Mouse (Mus musculus) A20 (cell line): Measurements from ENCODE around the gene Scrn3.

Source experiments
- DNase-seq: peaks from one replicate; pipeline ENCODE4 v3.0.0-alpha.2; 2011; ENCODE audit warnings: low read depth, low spot score

Scrn3 gene

GRCm38 (mm10) chr2:73274119-73274920, 38.1 kb upstream of the Scrn3 start:
- DNase-seq, result peak; percentile 87

DNA sequence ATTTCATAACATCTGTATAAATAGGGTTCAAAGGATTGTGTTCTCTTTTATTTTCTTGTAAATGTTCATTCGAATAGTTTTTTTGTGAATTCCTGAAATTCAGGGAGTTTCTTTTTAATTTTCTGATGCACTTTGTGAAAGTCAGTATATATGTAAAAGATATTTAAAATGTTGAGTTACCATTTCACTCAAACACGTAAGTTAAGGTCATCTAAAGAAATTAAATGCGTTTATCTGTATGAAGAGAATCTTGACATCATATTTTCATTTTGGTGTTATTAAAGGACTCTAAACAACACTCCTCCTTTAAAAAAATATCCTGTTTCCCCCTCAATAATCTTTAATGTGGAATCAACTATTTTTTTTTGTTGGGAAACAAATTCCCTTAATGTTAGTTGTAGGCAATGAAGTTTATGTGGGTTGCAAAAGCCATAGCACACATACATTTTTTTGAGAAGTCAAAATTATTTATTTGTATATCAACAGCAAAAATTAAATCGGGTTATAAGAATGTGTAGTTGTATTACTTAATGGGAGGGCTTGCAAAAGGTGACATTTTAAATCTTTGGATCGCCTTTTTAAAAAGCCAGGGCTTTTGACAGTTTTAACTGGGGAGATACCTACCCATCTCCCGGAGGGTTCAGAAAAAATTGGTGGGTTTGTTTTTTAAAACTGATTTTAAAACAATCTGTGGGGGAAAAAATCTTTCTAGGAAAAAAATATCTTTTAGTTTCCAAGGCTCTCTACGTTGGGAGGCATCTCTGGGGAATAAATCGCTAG, 37.0 kb upstream of the Scrn3 start:
- no peak for DNase-seq

GRCm38 (mm10) chr2:73276141-73276571, 36.2 kb upstream of the Scrn3 start:
- DNase-seq, result peak; percentile 31

- DNase-seq, result peak; percentile 50
Measured at GRCm38 (mm10) chr2:73277021-73277708, 35.2 kb upstream of the Scrn3 start.

- no peak for DNase-seq
Measured at GRCm38 (mm10) chr2:73277709-73278075, 34.7 kb upstream of the Scrn3 start.

GRCm38 (mm10) chr2:73278131-73278854, 34.1 kb upstream of the Scrn3 start:
- DNase-seq, result peak; percentile 82

- no peak for DNase-seq
Measured at GRCm38 (mm10) chr2:73278869-73279268, 33.5 kb upstream of the Scrn3 start.

- DNase-seq, result no peak
Measured at GRCm38 (mm10) chr2:73279271-73280038, 32.9 kb upstream of the Scrn3 start.

DNA sequence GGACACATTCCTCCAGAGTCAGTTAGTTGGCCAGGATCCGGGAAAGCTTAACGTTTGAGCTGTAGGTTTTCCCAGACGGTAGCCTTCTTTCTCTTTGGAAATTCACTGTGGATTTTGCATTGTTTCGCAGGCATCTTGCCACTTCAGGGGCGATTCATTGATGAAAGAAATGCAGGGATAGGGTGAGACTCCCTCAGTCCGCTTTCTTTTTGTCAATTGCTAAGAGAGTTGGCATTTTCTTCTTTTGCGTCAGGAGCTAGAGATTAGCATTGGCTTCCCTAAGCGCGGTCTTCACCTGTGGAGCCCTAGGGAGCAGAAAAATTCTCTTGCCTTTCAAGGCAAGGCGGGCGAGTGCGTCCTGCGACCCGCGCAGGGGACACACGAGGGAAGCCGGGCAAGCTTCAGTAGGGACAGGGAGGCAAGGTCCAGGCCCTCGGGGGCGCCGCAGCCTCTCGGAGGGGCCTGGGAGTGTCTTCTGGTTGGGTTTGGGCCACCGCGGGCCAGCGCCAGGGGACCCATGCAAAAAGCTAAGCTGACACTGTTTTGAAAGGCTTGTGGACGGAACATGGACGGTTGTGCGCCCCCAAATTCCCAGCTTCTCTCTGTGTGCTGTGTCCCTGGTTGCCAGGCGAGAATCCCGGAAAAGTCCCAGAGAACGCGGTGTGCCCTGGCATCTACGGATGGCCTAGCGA, 31.9 kb upstream of the Scrn3 start:
- DNase-seq, result no peak

DNA sequence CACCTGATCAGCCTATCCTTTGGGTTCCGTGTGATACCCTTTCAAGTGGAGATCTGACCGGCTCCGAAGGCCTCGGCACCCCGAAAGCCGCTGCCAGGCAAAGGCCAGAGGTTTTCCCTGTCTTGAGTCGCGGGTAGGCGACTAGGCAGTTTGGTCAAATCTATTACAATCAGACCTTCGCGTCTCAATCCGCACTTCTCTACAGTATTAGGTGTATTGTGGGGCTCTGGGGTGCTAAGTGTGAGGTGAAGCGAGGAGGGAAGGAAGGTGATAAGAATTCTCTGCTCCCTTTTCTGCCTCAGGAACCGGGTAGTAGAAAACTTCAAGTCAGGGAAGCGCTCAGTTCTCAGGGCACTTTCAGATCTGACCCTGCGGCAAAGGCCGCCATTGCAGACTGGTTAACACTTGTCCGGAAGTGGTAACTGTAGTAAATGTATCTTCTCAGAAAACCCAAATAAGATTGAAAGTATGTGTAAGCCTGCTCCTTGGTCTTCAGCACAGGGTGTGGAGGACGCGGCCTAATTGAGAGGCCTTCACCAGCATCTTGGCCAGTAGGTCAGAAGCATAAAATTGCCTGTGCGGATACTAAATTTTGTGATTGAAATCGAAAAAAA, 31.2 kb upstream of the Scrn3 start:
- DNase-seq, result no peak

- DNase-seq, result no peak
Measured at GRCm38 (mm10) chr2:73281707-73282106, 30.7 kb upstream of the Scrn3 start.

DNA sequence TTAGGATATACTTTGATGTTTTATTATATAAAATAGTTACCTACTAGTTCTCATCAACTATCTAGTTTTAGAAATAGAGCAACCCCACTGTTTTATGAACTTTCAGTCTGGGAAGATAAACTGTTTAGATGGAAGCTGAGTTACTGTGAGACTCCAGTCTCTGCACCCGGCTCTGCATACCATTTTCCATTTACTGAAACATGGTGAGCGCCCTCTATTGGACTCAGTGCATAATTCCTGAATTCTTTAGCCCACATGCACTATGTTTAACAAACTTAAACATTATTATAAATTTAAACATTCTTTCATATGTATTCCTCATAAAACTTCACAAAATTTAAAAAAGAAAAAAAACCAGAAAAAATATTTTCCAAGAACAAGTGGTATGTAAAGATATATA, 26.8 kb upstream of the Scrn3 start:
- DNase-seq, result peak; percentile 54

DNA sequence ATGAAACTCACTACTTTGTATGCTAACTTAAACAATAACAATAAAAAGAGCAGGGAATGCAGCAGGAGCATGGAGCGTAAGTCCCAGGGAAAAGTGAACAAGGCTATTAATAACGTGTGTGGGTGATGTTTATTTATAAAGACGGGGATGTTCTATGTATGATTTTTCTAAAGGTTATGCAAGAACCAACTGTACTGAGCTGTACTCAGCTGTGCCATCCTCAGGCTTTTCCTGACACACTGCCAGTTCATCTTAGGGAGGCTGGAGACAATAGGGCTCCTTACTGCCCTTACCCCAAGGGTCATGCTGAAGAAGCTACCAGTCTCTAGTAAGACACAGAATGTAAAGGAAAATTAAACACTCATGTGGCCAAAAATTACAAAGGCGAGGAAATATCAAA, 21.3 kb upstream of the Scrn3 start:
- no peak for DNase-seq

GRCm38 (mm10) chr2:73295023-73295422, 17.4 kb upstream of the Scrn3 start:
- DNase-seq, result no peak

- DNase-seq, result no peak
Measured at GRCm38 (mm10) chr2:73298154-73298553, 14.2 kb upstream of the Scrn3 start.

- DNase-seq, result no peak
Measured at GRCm38 (mm10) chr2:73298841-73299240, 13.6 kb upstream of the Scrn3 start.

DNA sequence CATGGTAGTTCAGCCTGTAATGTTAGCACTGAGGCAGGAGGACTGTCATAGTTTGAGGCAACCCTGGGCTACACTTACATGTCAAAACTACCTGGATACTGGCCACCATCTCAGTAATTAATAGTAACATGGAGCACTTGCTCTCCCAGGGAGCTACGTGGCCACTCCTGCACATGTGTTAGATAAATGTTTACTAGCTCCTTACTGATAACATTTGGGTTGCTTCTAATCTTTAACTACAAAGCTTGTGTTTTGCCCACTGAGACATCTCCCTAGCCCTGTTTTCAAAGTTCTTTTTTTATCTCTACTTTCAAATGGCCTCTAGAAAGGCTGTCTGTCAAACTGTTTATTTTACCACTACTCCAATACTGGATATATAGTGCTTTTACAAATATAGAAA, 10.4 kb upstream of the Scrn3 start:
- DNase-seq, result no peak

- DNase-seq, result no peak
Measured at GRCm38 (mm10) chr2:73302722-73303121, 9.7 kb upstream of the Scrn3 start.

GRCm38 (mm10) chr2:73304506-73304905, 7.9 kb upstream of the Scrn3 start:
- DNase-seq, result no peak

GRCm38 (mm10) chr2:73306006-73306405, 6.4 kb upstream of the Scrn3 start:
- DNase-seq, result no peak
